Mouse (Mus musculus): ENCODE results near the gene Gm5741. TPM values are rescaled to one million over a fixed set of nuclear protein-coding genes. Genes with fewer than 3 reads are reported as not detected.

Gene Gm5741
- 2.5 TPM for polyA plus RNA-seq (2017; shearing (Covaris generic))

GRCm38 (mm10) chr8:85067982-85068381 is at the start of gene Gm5741:
Gene Gm5741, minus strand, starts transcription at chr8:85067982.

GRCm38 (mm10) chr8:85083108-85083813 is 15.5 kb upstream of the Gm5741 start, which contains the start of gene Man2b1:
Gene Man2b1, plus strand, starts transcription at chr8:85083270.

GRCm38 (mm10) chr8:85081216-85081555 is 13.4 kb upstream of the Gm5741 start, which contains the start of gene Wdr83:
Gene Wdr83, minus strand, starts transcription at chr8:85081306.

GRCm38 (mm10) chr8:85080532-85081215 is 12.9 kb upstream of the Gm5741 start, which contains the start of gene Wdr83os:
Gene Wdr83os, plus strand, starts transcription at chr8:85080740.

GRCm38 (mm10) chr8:85071514-85072281 is 3.9 kb upstream of the Gm5741 start, which contains the start of gene Dhps:
Gene Dhps, plus strand, starts transcription at chr8:85071757.

GRCm38 (mm10) chr8:85059879-85060616 is 7.7 kb downstream of the Gm5741 start, which contains the start of gene Fbxw9:
Gene Fbxw9, plus strand, starts transcription at chr8:85060055.

GRCm38 (mm10) chr8:85036718-85037365 is 30.9 kb downstream of the Gm5741 start, which contains the start of gene Tnpo2:
Gene Tnpo2, plus strand, starts transcription at chr8:85036915.

GRCm38 (mm10) chr8:85026670-85027515 is 40.9 kb downstream of the Gm5741 start, which contains the start of gene Trir:
Gene Trir, plus strand, starts transcription at chr8:85026823.

GRCm38 (mm10) chr8:85025098-85025932 is 42.5 kb downstream of the Gm5741 start, which contains the start of gene Asna1:
Gene Asna1, minus strand, starts transcription at chr8:85025281.

Other genes with a start within 250 kb of the Gm5741 start
- 7.8 TPM for gene Dand5, start 245.2 kb downstream of the Gm5741 start, polyA plus RNA-seq (2017; shearing (Covaris generic))
- 20.8 TPM for gene Gadd45gip1, start 236.5 kb downstream of the Gm5741 start, polyA plus RNA-seq (2017; shearing (Covaris generic))
- 200 TPM for gene Rad23a, start 227.3 kb downstream of the Gm5741 start, polyA plus RNA-seq (2017; shearing (Covaris generic))
- 494 TPM for gene Calr, start 221.0 kb downstream of the Gm5741 start, polyA plus RNA-seq (2017; shearing (Covaris generic))
- gene Farsa, start 211.0 kb downstream of the Gm5741 start, polyA plus RNA-seq (2017; shearing (Covaris generic)): 110 TPM
- 7.1 TPM for gene Syce2, start 195.9 kb downstream of the Gm5741 start, polyA plus RNA-seq (2017; shearing (Covaris generic))
- 38.4 TPM for gene Gcdh, start 174.1 kb downstream of the Gm5741 start, polyA plus RNA-seq (2017; shearing (Covaris generic))
- 0.60 TPM for gene Klf1, start 166.1 kb downstream of the Gm5741 start, polyA plus RNA-seq (2017; shearing (Covaris generic))
- gene Dnase2a, start 159.4 kb downstream of the Gm5741 start, polyA plus RNA-seq (2017; shearing (Covaris generic)): 22.3 TPM
- gene Mast1, start 130.6 kb downstream of the Gm5741 start, polyA plus RNA-seq (2017; shearing (Covaris generic)): 1.3 TPM
- not detected for gene Rtbdn, start 121.0 kb downstream of the Gm5741 start, polyA plus RNA-seq (2017; shearing (Covaris generic))
- gene Gm49661, start 98.5 kb downstream of the Gm5741 start, polyA plus RNA-seq (2017; shearing (Covaris generic)): not detected
- gene Prdx2, start 98.4 kb downstream of the Gm5741 start, polyA plus RNA-seq (2017; shearing (Covaris generic)): 233 TPM
- 108 TPM for gene Rnaseh2a, start 98.2 kb downstream of the Gm5741 start, polyA plus RNA-seq (2017; shearing (Covaris generic))
- gene Junb, start 89.3 kb downstream of the Gm5741 start, polyA plus RNA-seq (2017; shearing (Covaris generic)): 339 TPM
- 4.4 TPM for gene Hook2, start 77.4 kb downstream of the Gm5741 start, polyA plus RNA-seq (2017; shearing (Covaris generic))
- not detected for gene Best2, start 53.5 kb downstream of the Gm5741 start, polyA plus RNA-seq (2017; shearing (Covaris generic))
- gene Asna1, start 42.7 kb downstream of the Gm5741 start, polyA plus RNA-seq (2017; shearing (Covaris generic)): 60.6 TPM
- gene Trir, start 41.2 kb downstream of the Gm5741 start, polyA plus RNA-seq (2017; shearing (Covaris generic)): 122 TPM
- gene Tnpo2, start 31.1 kb downstream of the Gm5741 start, polyA plus RNA-seq (2017; shearing (Covaris generic)): 51.4 TPM
- 10.1 TPM for gene Fbxw9, start 7.9 kb downstream of the Gm5741 start, polyA plus RNA-seq (2017; shearing (Covaris generic))
- gene Dhps, start 3.8 kb upstream of the Gm5741 start, polyA plus RNA-seq (2017; shearing (Covaris generic)): 57.7 TPM
- 190 TPM for gene Wdr83os, start 12.8 kb upstream of the Gm5741 start, polyA plus RNA-seq (2017; shearing (Covaris generic))
- gene Wdr83, start 13.3 kb upstream of the Gm5741 start, polyA plus RNA-seq (2017; shearing (Covaris generic)): 46.6 TPM
- gene Man2b1, start 15.3 kb upstream of the Gm5741 start, polyA plus RNA-seq (2017; shearing (Covaris generic)): 167 TPM
- not detected for gene Zfp791, start 55.1 kb upstream of the Gm5741 start, polyA plus RNA-seq (2017; shearing (Covaris generic))
- not detected for gene Cks1brt, start 83.9 kb upstream of the Gm5741 start, polyA plus RNA-seq (2017; shearing (Covaris generic))
- not detected for gene Olfr371, start 158.0 kb upstream of the Gm5741 start, polyA plus RNA-seq (2017; shearing (Covaris generic))
- gene Orc6, start 231.7 kb upstream of the Gm5741 start, polyA plus RNA-seq (2017; shearing (Covaris generic)): 29.8 TPM
- 120 TPM for gene Vps35, start 231.8 kb upstream of the Gm5741 start, polyA plus RNA-seq (2017; shearing (Covaris generic))